Mouse (Mus musculus) lung, adult 2 months (tissue): ENCODE results near the gene Alg12.

Source experiments
- CTCF ChIP-seq: fragments of 200-500 bp; IDR thresholded peaks from 2 replicates; pipeline ENCODE4 v1.5.1; 2011; ENCODE audit warnings: mild to moderate bottlenecking, low read length, control low read depth; ENCODE audit not compliant: insufficient read depth
- POLR2A ChIP-seq: fragments of 200-500 bp; IDR thresholded peaks from 2 replicates; pipeline ENCODE4 v1.6.1; 2011; ENCODE audit warnings: low read depth, mild to moderate bottlenecking, control low read depth, low read length, borderline replicate concordance; ENCODE audit errors: extremely low read depth

GRCm38 (mm10) chr15:88829791-88830440 lies 10.8 kb upstream of the Alg12 start:
- TF ChIP-seq CTCF (no peak), POLR2A (peak; percentile 12; the same call in 1 of the 2 replicates)
